Mouse (Mus musculus) midbrain, embryonic 10.5 days (tissue): ENCODE data around the gene Ccdc8. TPM values are rescaled to one million over a fixed set of nuclear protein-coding genes. Genes with fewer than 3 reads are reported as not detected.

ENCODE experiments used
- DNase-seq: peaks from one replicate; pipeline ENCODE4 v3.0.0-alpha.2; 2017; ENCODE audit warnings: low spot score
- H3K27ac ChIP-seq: fragments of 300-500 bp; sonication (generic); replicated peaks from 2 replicates; pipeline ENCODE4 v1.5.1; 2016; ENCODE audit warnings: mild to moderate bottlenecking
- H3K27me3 ChIP-seq: fragments of 300-500 bp; sonication (generic); 2 replicates; pipeline ENCODE4 v1.6.1; 2016; ENCODE audit warnings: low read depth, mild to moderate bottlenecking; ENCODE audit not compliant: poor library complexity, severe bottlenecking
- H3K36me3 ChIP-seq: fragments of 300-500 bp; sonication (generic); 2 replicates; pipeline ENCODE4 v1.6.1; 2016; ENCODE audit warnings: mild to moderate bottlenecking, moderate library complexity
- H3K4me1 ChIP-seq: fragments of 300-500 bp; sonication (generic); 2 replicates; pipeline ENCODE4 v1.6.1; 2016
- H3K4me3 ChIP-seq: fragments of 300-500 bp; sonication (generic); 2 replicates; pipeline ENCODE4 v1.5.1; 2016; ENCODE audit warnings: mild to moderate bottlenecking, moderate library complexity
- H3K9me3 ChIP-seq: fragments of 300-500 bp; sonication (generic); replicated peaks from 2 replicates; pipeline ENCODE4 v1.6.1; 2016; ENCODE audit warnings: mild to moderate bottlenecking
- whole genome bisulfite sequencing: fragments of 180-500 bp; shearing (Covaris S2); methylation state at CpG from one replicate; pipeline ENCODE4 v1.1.7; 2016; 5-methylcytosine and 5-hydroxymethylcytosine counted together
- polyA plus RNA-seq: library from polyadenylated mRNA; unstranded; fragments of >200 nt; fragmentation: Nextera tagmentation; extraction: Ambion mirVana; gene quantifications from 2 replicates; pipeline ENCODE4 v1.2.1, GENCODE M21; 2016

Ccdc8 gene
- polyA plus RNA-seq, 1 experiment from 2014 or later: 9.0 TPM

GRCm38 (mm10) chr7:17003230-17003960 lies 10.9 kb downstream of the Ccdc8 start:
- WGBS: 83% methylated on average over 7 of the region's 7 CpGs
- Histone ChIP-seq H3K27ac (no peak overlapping the region), H3K4me1 (peaks cover 3% of the 10 kb centered on the region; the same call in 1 of the 2 replicates), H3K27me3 (no peaks in the 10 kb centered on the region), H3K9me3 (no peaks in the 10 kb centered on the region), H3K36me3 (peaks cover 79% of the 10 kb centered on the region), H3K4me3 (no peak overlapping the region)
- no peak for DNase-seq

- Histone ChIP-seq H3K4me3 (no peak overlapping the region), H3K27me3 (no peaks in the 10 kb centered on the region), H3K9me3 (no peaks in the 10 kb centered on the region), H3K4me1 (no peaks in the 10 kb centered on the region), H3K36me3 (peaks cover 83% of the 10 kb centered on the region), H3K27ac (no peak overlapping the region)
- DNase-seq: no peak
- 90% methylated on average over 7 of the region's 7 CpGs for WGBS
Observed at GRCm38 (mm10) chr7:17004716-17005115, 12.2 kb downstream of the Ccdc8 start.

GRCm38 (mm10) chr7:17007300-17007699 lies 14.8 kb downstream of the Ccdc8 start:
- H3K36me3 ChIP-seq: peaks cover 92% of the 10 kb centered on the region
- DNase-seq: no peak
- no peak overlapping the region for H3K4me3 ChIP-seq
- H3K27ac ChIP-seq: no peak overlapping the region
- no peaks in the 10 kb centered on the region for H3K27me3 ChIP-seq
- H3K4me1 ChIP-seq: no peaks in the 10 kb centered on the region
- no peaks in the 10 kb centered on the region for H3K9me3 ChIP-seq
- WGBS: 84% methylated on average over 4 of the region's 4 CpGs

- 95% methylated on average over 16 of the region's 16 CpGs for WGBS
- Histone ChIP-seq H3K4me1 (no peaks in the 10 kb centered on the region), H3K4me3 (no peak overlapping the region), H3K27me3 (no peaks in the 10 kb centered on the region), H3K9me3 (no peaks in the 10 kb centered on the region), H3K27ac (no peak overlapping the region), H3K36me3 (peaks cover 100% of the 10 kb centered on the region)
- DNase-seq: no peak
Observed at GRCm38 (mm10) chr7:17009326-17010009, 17.0 kb downstream of the Ccdc8 start.

DNA sequence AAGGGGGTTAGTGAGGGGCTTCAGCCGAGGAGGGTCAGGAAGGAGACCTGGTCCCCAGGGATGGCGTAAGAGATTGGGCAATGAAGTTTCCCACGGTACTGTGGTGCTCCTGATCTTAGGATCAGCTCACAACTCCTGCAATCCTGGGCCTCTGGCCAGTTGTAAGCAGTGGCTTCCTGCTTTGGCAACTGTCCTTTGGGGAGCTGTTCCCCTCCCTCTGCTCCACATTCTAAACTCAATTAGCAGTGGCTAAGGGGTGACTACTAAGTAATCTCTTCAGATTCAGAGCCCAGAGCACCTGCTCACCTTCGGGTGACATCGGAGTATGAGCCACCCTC lies 17.5 kb downstream of the Ccdc8 start:
- no peaks in the 10 kb centered on the region for H3K9me3 ChIP-seq
- peaks cover 100% of the 10 kb centered on the region for H3K36me3 ChIP-seq
- 90% methylated on average over 5 of the region's 5 CpGs for WGBS
- no peak overlapping the region for H3K4me3 ChIP-seq
- H3K27ac ChIP-seq: no peak overlapping the region
- DNase-seq: no peak
- no peaks in the 10 kb centered on the region for H3K27me3 ChIP-seq
- no peaks in the 10 kb centered on the region for H3K4me1 ChIP-seq

DNA sequence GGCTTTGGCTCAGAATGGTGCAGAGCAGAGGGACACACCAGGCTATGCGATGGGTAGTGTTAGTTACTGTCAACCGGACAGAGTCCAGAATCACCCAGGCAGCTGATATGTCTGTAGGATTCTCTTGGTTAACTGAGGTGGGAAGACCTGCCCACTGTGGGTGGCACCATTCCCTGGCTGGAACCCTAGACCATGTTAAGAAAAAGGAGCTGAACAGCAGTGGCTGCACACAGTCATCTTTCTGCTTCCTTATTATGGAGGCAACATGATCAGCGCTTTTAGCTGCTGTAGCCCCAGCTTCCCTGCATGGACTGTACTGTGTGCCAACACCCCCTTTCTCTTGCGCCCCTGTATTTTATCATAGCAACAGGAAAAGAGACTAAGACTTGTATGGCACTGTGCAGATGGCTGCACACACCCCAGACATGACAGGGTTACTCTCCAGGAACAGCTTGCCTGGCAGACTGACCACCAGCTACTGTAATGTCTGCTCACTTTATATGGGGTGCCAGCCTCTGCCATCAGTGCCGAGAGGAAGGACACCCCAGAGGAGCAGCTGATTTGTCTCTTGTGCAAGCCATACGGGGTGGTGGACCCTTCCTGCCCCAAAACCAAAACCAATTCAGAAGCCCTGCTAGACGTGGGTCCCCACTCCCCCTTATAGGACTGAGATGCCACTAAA lies 19.5 kb downstream of the Ccdc8 start:
- no peak for DNase-seq
- Histone ChIP-seq H3K27me3 (no peaks in the 10 kb centered on the region), H3K36me3 (peaks cover 100% of the 10 kb centered on the region), H3K27ac (no peak overlapping the region), H3K4me1 (no peaks in the 10 kb centered on the region), H3K4me3 (no peak overlapping the region), H3K9me3 (no peaks in the 10 kb centered on the region)
- WGBS: 95% methylated on average over 7 of the region's 7 CpGs

DNA sequence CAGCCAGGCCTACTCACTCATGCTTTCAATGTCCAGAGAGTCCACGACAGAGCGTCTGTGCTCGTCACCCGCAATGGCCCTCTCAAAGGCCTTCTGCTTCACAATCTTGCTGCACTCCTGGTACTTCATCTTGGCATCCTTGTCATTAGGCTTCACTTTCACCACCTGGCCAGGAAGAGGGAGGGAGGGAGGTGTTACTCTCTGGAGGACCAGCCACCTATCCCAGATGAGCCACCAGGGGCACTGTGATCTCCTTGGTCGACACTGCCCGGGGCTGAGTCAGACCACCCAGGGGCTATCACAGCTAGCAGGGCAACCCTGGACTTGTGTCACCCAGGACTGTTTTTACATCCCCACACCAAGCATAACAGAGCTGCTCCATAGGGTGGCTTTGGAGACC lies 22.9 kb downstream of the Ccdc8 start:
- no peak for DNase-seq
- H3K27ac ChIP-seq: no peak overlapping the region
- no peak overlapping the region for H3K4me3 ChIP-seq
- no peaks in the 10 kb centered on the region for H3K4me1 ChIP-seq
- H3K27me3 ChIP-seq: no peaks in the 10 kb centered on the region
- H3K36me3 ChIP-seq: peaks cover 97% of the 10 kb centered on the region
- no peaks in the 10 kb centered on the region for H3K9me3 ChIP-seq
- WGBS: 85% methylated on average over 6 of the region's 6 CpGs

DNA sequence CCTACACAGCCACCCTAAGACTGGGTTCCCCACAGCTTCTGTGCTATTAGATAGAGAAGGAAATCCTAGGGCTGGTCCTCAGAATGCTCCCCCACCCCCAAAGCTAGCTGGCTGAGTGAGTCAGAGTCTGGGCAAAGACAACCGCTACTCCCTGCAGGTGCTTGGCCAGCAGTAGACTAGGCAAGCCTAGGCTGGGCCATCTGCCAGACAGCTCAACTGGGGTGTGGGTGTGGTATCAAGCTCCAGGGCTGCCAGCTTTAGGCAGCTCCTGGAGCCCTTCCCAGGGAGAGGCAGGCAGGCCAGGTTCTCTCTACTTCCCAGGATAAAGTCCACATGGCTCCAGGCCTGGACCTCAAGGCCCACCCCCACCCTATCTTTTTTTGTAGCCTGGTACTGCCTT lies 24.5 kb downstream of the Ccdc8 start:
- Histone ChIP-seq H3K4me1 (no peaks in the 10 kb centered on the region), H3K36me3 (peaks cover 97% of the 10 kb centered on the region), H3K9me3 (no peaks in the 10 kb centered on the region), H3K4me3 (no peak overlapping the region), H3K27me3 (no peaks in the 10 kb centered on the region), H3K27ac (no peak overlapping the region)
- WGBS: 91% methylated on average over 1 of the region's 1 CpGs
- DNase-seq: no peak

DNA sequence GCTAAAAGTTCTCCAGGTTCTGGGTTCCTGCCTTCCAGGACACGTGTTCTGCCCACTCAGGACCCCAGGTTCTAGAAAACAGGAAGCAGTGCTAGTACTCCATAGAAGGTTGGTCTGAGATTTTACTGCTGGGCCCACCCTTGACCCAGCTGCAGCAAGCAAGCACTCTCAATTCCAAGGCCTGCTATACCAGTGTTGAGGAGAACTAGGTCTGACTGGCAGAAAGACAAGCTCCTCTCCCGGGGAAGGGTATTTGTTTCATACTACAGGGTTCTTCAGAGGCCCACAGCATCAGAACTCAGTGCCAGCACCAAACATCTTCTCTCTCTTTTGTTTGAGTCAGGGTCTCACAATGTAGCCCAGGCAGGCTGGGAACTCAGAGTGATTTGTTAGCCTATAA lies 25.4 kb downstream of the Ccdc8 start:
- WGBS: 92% methylated on average over 2 of the region's 2 CpGs
- no peak overlapping the region for H3K4me3 ChIP-seq
- H3K36me3 ChIP-seq: peaks cover 97% of the 10 kb centered on the region
- no peaks in the 10 kb centered on the region for H3K27me3 ChIP-seq
- H3K27ac ChIP-seq: no peak overlapping the region
- H3K9me3 ChIP-seq: no peaks in the 10 kb centered on the region
- no peak for DNase-seq
- H3K4me1 ChIP-seq: no peaks in the 10 kb centered on the region

- DNase-seq: no peak
- Histone ChIP-seq H3K4me3 (no peak overlapping the region), H3K4me1 (no peaks in the 10 kb centered on the region), H3K36me3 (peaks cover 97% of the 10 kb centered on the region), H3K27me3 (no peaks in the 10 kb centered on the region), H3K27ac (no peak overlapping the region), H3K9me3 (no peaks in the 10 kb centered on the region)
- 92% methylated on average over 7 of the region's 7 CpGs for whole genome bisulfite sequencing
Observed at GRCm38 (mm10) chr7:17019426-17020166, 27.1 kb downstream of the Ccdc8 start.

GRCm38 (mm10) chr7:17022176-17022575 lies 29.7 kb downstream of the Ccdc8 start:
- H3K27ac ChIP-seq: no peak overlapping the region
- DNase-seq: no peak
- H3K36me3 ChIP-seq: peaks cover 87% of the 10 kb centered on the region
- 98% methylated on average over 15 of the region's 15 CpGs for WGBS
- H3K4me1 ChIP-seq: peaks cover 22% of the 10 kb centered on the region
- H3K9me3 ChIP-seq: no peaks in the 10 kb centered on the region
- no peaks in the 10 kb centered on the region for H3K27me3 ChIP-seq
- H3K4me3 ChIP-seq: no peak overlapping the region

DNA sequence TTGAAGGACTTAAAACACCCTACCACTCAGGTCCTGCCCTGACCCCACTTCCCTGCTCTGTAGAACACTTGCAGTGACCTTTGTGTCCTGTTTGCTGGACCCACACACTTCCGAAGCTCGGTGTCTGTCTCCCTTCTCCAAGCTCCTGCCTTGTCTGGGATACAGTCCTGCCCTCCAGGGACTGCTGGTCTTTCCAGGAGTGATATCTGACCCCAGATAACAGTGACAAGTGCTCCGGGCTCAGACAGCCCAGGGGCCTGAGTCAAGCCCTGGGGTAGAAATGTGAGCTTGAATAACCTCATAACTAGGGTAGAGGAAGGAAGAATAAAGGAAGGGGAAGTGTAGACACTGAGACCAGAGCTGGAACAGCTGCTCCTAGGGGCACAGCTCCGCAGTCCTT lies 31.2 kb downstream of the Ccdc8 start:
- H3K9me3 ChIP-seq: no peaks in the 10 kb centered on the region
- no peak overlapping the region for H3K27ac ChIP-seq
- H3K4me3 ChIP-seq: peak overlapping the region; percentile 9; the same call in 1 of the 2 replicates
- peaks cover 75% of the 10 kb centered on the region for H3K36me3 ChIP-seq
- 93% methylated on average over 4 of the region's 4 CpGs for whole genome bisulfite sequencing
- peaks cover 27% of the 10 kb centered on the region for H3K4me1 ChIP-seq
- no peaks in the 10 kb centered on the region for H3K27me3 ChIP-seq
- no peak for DNase-seq
